Mouse (Mus musculus) forebrain, postnatal 0 days (tissue): ENCODE data around the gene Ubap1. TPM values are rescaled to one million over a fixed set of nuclear protein-coding genes. Genes with fewer than 3 reads are reported as not detected.

Experiments used
- ATAC-seq: fragments of 200-750 bp; cut with Nextera tagmentation; 2 replicates; pipeline ENCODE4 v1.8.0; 2017; ENCODE audit warnings: mild to moderate bottlenecking, moderate library complexity
- DNase-seq: peaks from one replicate; pipeline ENCODE4 v3.0.0-alpha.2; 2015
- H3K27ac ChIP-seq: fragments of 300-500 bp; sonication (generic); 2 replicates; pipeline ENCODE4 v1.5.1; 2014; ENCODE audit warnings: low read depth, mild to moderate bottlenecking, antibody characterized with exemption, low read length, moderate library complexity, mixed read lengths
- H3K27me3 ChIP-seq: fragments of 300-500 bp; sonication (generic); 2 replicates; pipeline ENCODE4 v1.6.1; 2014; ENCODE audit warnings: mild to moderate bottlenecking, low read length, mixed read lengths; ENCODE audit not compliant: insufficient read depth
- H3K36me3 ChIP-seq: fragments of 300-500 bp; sonication (generic); 2 replicates; pipeline ENCODE4 v1.6.1; 2014; ENCODE audit warnings: mild to moderate bottlenecking, moderate library complexity; ENCODE audit not compliant: insufficient read depth
- H3K4me1 ChIP-seq: fragments of 300-500 bp; sonication (generic); 2 replicates; pipeline ENCODE4 v1.6.1; 2014; ENCODE audit warnings: antibody characterized with exemption; ENCODE audit not compliant: insufficient read depth
- H3K4me2 ChIP-seq: fragments of 300-500 bp; sonication (generic); 2 replicates; pipeline ENCODE4 v1.6.1; 2014; ENCODE audit warnings: low read depth, mild to moderate bottlenecking, moderate library complexity
- H3K4me3 ChIP-seq: fragments of 300-500 bp; sonication (generic); 2 replicates; pipeline ENCODE4 v1.5.1; 2014; ENCODE audit warnings: low read depth, low read length, mixed read lengths
- H3K9ac ChIP-seq: fragments of 300-500 bp; sonication (generic); 2 replicates; pipeline ENCODE4 v1.6.1; 2014; ENCODE audit warnings: mild to moderate bottlenecking
- H3K9me3 ChIP-seq: fragments of 300-500 bp; sonication (generic); 2 replicates; pipeline ENCODE4 v1.6.1; 2016; ENCODE audit warnings: low read length
- CTCF ChIP-seq: sonication (generic); IDR thresholded peaks from 2 replicates; pipeline ENCODE4 v1.5.1; 2016; ENCODE audit warnings: antibody characterized with exemption, control low read depth, low read depth
- WGBS: fragments of 180-500 bp; shearing (Covaris S2); extraction: QIAGEN DNeasy Blood & Tissue Kit; methylation state at CpG from one replicate; pipeline ENCODE4 v1.1.7; 2014; 5-methylcytosine and 5-hydroxymethylcytosine counted together
- polyA plus RNA-seq: library from polyadenylated mRNA; unstranded; fragments of >200 nt; fragmentation: Nextera tagmentation; extraction: Ambion mirVana; gene quantifications from 2 replicates; pipeline ENCODE4 v1.2.1, GENCODE M21; 2015
- total RNA-seq: library from RNA; depleted of rRNA; stranded (reverse); fragments of >200 nt; gene quantifications from 2 replicates; pipeline ENCODE4 v1.2.3, GENCODE M21; 2014

Gene Ubap1
- total and polyA plus RNA-seq, 2 experiments from 2014 or later: 50.3 to 59.3 TPM

DNA sequence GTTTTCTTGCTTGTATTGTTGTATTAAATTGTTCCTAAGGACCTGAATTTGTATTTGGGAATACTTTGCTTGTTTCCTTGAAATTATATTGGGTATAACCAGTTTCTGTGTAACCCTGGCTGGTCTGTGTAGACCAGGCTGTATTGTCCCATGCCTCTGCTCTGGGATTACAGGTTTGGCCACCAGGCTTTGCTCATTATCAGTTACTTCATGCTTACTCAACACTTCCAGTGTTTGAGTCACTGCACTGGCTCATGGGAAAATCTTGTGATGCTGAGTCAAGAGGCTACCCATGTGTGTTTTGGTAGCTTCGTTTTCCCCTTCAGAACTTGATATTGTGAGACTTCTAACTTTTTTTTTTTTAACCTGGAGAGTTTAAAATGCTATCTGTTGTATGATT lies 4.5 kb downstream of the Ubap1 start:
- TF ChIP-seq CTCF: no peak
- DNase-seq: no peak
- H3K4me3 ChIP-seq: no peak overlapping the region

GRCm38 (mm10) chr4:41357154-41357553 lies 8.4 kb downstream of the Ubap1 start:
- Histone ChIP-seq H3K36me3 (no peaks in the 10 kb centered on the region), H3K27ac (no peak overlapping the region), H3K9me3 (no peaks in the 10 kb centered on the region), H3K4me3 (no peak overlapping the region), H3K4me2 (no peak overlapping the region), H3K4me1 (no peaks in the 10 kb centered on the region), H3K9ac (no peak overlapping the region), H3K27me3 (no peaks in the 10 kb centered on the region)
- ATAC-seq (no peak), DNase-seq (no peak)
- no peak for TF ChIP-seq CTCF
- WGBS: 18% methylated on average over 2 of the region's 2 CpGs

More for the DNA sequence above, 4.5 kb downstream of the Ubap1 start:
- 92% methylated on average over 1 of the region's 1 CpGs for WGBS
- Histone ChIP-seq H3K9me3 (no peaks in the 10 kb centered on the region), H3K4me1 (no peaks in the 10 kb centered on the region), H3K27me3 (no peaks in the 10 kb centered on the region), H3K27ac (no peak overlapping the region), H3K36me3 (no peaks in the 10 kb centered on the region), H3K9ac (no peak overlapping the region), H3K4me2 (no peak overlapping the region)
- ATAC-seq: no peak

DNA sequence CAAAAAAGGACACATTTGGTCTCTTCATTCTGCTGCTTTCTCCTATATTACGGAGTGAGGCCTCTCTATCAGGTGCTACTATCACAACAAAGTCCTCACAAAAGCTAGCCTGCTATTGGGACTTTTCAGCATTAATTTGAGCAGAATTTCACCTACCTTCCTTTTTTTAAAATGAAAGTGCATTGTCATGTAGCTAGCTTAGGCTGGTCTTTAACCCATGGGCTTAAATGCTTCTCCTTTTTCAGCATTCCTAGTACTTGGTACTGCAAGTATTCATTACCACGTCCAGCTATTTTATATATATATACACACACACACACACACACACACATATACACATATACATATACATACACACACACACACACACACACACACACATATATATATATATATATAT lies 9.9 kb downstream of the Ubap1 start:
- H3K27me3 ChIP-seq: no peaks in the 10 kb centered on the region
- ATAC-seq (no peak), DNase-seq (no peak)
- H3K4me3 ChIP-seq: no peak overlapping the region
- H3K4me1 ChIP-seq: no peaks in the 10 kb centered on the region
- H3K27ac ChIP-seq: no peak overlapping the region
- H3K36me3 ChIP-seq: no peaks in the 10 kb centered on the region
- no peak overlapping the region for H3K4me2 ChIP-seq
- no peak for TF ChIP-seq CTCF
- no peaks in the 10 kb centered on the region for H3K9me3 ChIP-seq
- no peak overlapping the region for H3K9ac ChIP-seq
- 92% methylated on average over 2 of the region's 2 CpGs for WGBS

- H3K4me3 ChIP-seq: no peak overlapping the region
- ATAC-seq: no peak
- no peaks in the 10 kb centered on the region for H3K4me1 ChIP-seq
- no peak for TF ChIP-seq CTCF
- 92% methylated on average over 7 of the region's 7 CpGs for WGBS
- no peak for DNase-seq
- H3K9me3 ChIP-seq: no peaks in the 10 kb centered on the region
- no peak overlapping the region for H3K4me2 ChIP-seq
- H3K27ac ChIP-seq: no peak overlapping the region
- no peak overlapping the region for H3K9ac ChIP-seq
- no peaks in the 10 kb centered on the region for H3K27me3 ChIP-seq
- no peaks in the 10 kb centered on the region for H3K36me3 ChIP-seq
Observed at GRCm38 (mm10) chr4:41359358-41359757, 10.6 kb downstream of the Ubap1 start.

- WGBS: 92% methylated on average over 3 of the region's 3 CpGs
- Histone ChIP-seq H3K36me3 (no peaks in the 10 kb centered on the region), H3K4me3 (no peak overlapping the region), H3K9me3 (no peaks in the 10 kb centered on the region), H3K27ac (no peak overlapping the region), H3K9ac (no peak overlapping the region), H3K4me1 (no peaks in the 10 kb centered on the region), H3K4me2 (no peak overlapping the region), H3K27me3 (no peaks in the 10 kb centered on the region)
- ATAC-seq: no peak
- TF ChIP-seq CTCF: no peak
- DNase-seq: no peak
Observed at GRCm38 (mm10) chr4:41361059-41361458, 12.3 kb downstream of the Ubap1 start.

DNA sequence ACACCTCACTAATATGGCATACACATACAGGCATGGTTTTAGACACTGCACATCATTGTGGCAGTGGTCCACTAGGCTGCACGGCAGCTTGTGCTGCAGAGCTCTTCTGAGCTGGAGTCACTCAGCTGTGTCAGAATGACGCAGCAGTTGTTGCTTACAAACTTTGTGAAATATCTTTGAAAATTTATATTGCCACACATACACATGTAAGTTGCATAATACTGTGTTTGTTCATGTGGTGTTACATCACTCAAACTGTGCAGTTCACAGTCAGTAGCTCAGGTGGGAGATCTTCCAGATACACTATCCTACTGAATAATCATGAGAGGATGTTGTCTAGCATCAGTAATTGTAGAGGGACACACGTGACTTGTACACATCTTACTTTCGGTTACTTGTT lies 19.4 kb downstream of the Ubap1 start:
- DNase-seq (no peak), ATAC-seq (no peak)
- Histone ChIP-seq H3K36me3 (peaks cover 4% of the 10 kb centered on the region), H3K9ac (no peak overlapping the region), H3K27ac (no peak overlapping the region), H3K4me2 (no peak overlapping the region), H3K9me3 (no peaks in the 10 kb centered on the region), H3K27me3 (no peaks in the 10 kb centered on the region), H3K4me1 (no peaks in the 10 kb centered on the region), H3K4me3 (no peak overlapping the region)
- 84% methylated on average over 4 of the region's 4 CpGs for WGBS
- no peak for TF ChIP-seq CTCF

DNA sequence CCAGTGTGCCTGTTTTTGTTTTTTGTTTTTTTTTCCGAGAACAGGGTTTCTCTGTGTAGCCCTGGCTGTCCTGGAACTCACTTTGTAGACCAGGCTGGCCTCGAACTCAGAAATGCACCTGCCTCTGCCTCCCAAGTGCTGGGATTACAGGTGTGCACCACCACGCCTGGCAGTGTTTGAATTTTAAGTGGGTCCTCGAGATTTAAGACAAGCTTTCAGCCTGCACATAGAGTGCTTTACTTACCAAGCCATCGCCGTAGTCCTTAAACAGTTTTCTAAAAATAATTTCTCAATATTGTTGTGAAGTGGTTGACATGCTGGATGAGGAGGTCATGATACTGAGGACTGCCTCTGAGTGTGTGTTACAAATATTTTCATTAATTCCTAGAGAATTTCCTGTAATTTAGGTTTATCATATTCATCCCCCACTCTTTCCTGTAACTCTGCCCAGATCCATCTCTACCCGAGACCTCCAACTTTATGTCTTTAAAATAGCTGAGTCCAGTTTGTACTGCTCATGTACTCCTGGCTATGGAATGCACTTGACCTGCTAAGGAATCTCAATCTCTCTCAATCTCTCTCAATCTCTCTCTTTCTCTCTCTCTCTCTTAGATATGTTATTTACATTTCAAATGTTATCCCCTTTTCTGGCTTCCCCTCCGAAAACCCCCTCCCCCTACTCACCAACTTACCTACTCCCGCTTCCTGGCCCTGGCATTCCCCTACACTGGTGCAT lies 21.1 kb downstream of the Ubap1 start:
- no peaks in the 10 kb centered on the region for H3K9me3 ChIP-seq
- DNase-seq: no peak
- H3K4me3 ChIP-seq: no peak overlapping the region
- no peak overlapping the region for H3K4me2 ChIP-seq
- 94% methylated on average over 9 of the region's 9 CpGs for WGBS
- ATAC-seq: no peak
- no peak overlapping the region for H3K9ac ChIP-seq
- no peak overlapping the region for H3K27ac ChIP-seq
- H3K27me3 ChIP-seq: no peaks in the 10 kb centered on the region
- peaks cover 4% of the 10 kb centered on the region for H3K36me3 ChIP-seq
- H3K4me1 ChIP-seq: no peaks in the 10 kb centered on the region
- no peak for TF ChIP-seq CTCF
